Comparison of ENCODE assay signal across 8 mouse cellular contexts in the genomic region with DNA sequence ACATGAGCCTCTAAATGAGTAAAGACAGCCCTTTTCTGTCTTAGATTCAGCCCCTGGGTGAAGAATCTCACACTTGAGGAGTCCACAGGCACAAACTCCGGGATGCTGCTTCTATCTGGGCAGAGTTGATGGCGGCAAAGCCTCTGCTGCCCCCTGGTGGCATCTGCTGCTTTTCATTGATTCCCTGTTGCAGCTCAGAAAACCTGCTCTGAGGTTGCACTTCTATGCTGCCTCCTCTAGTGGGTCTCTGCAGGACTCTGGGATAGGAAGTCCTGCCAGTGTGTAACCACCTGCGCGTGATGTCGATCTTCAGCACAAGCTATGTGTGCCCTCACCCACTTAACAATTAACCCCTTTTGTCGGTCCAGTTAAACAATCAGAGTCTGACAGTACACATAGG. TPM values are rescaled to one million over a fixed set of nuclear protein-coding genes. Genes with fewer than 3 reads are reported as not detected.
DNase-seq lines count a peak whose midpoint lies in the region; ATAC-seq and TF ChIP-seq lines count a peak whose summit lies in the region.

No protein-coding gene starts in this region.

- 2% methylated on average over 6 of the region's 6 CpGs for WGBS in cerebellum, adult 2 months
- WGBS in lung, embryonic 15.5 days, result 3% methylated on average over 6 of the region's 6 CpGs
- WGBS in thymus, adult 2 months, result 1% methylated on average over 6 of the region's 6 CpGs

- peak; percentile 95 to 100 (median 96) for TF ChIP-seq CTCF in MEL (IDR thresholded peaks at IDR 0.05 in 2 of 3, conservative IDR thresholded peaks at IDR 0.05 in 1 of 3; ENCODE audit: control insufficient read depth in 1 of 3, insufficient read depth in 1 of 3, low read depth in 2 of 3, low read length in 3 of 3, poor library complexity in 1 of 3, severe bottlenecking in 1 of 3)
- TF ChIP-seq CTCF in cerebellum, adult 2 months (IDR thresholded peaks at IDR 0.05; ENCODE audit: borderline replicate concordance, insufficient read depth, low read depth, low read length), result peak; percentile 95
- peak; percentile 89 for TF ChIP-seq CTCF in thymus, adult 2 months (IDR thresholded peaks at IDR 0.05; ENCODE audit: borderline replicate concordance, control insufficient read depth, extremely low read depth, insufficient read depth, low read length, poor library complexity)

- H3K9ac ChIP-seq in MEL (ENCODE audit: control insufficient read depth, low read depth, low read length, poor library complexity, severe bottlenecking), result peak overlapping the region; percentile 53
- no peak overlapping the region for H3K9ac ChIP-seq in lung, embryonic 15.5 days

- H3K27ac ChIP-seq in MEL (ENCODE audit: control insufficient read depth, low read depth, low read length), result no peak overlapping the region
- H3K27ac ChIP-seq in cerebellum, adult 2 months (ENCODE audit: insufficient read depth, low read length), result no peak overlapping the region
- no peak overlapping the region for H3K27ac ChIP-seq in lung, embryonic 15.5 days
- no peak overlapping the region for H3K27ac ChIP-seq in thymus, adult 2 months (ENCODE audit: control insufficient read depth, insufficient read depth, low read length)

- H3K27me3 ChIP-seq in MEL (ENCODE audit: control insufficient read depth in 1 of 2, insufficient read depth in 2 of 2, low read length in 2 of 2), result no peaks in the 10 kb centered on the region
- H3K27me3 ChIP-seq in cerebellum, adult 2 months (ENCODE audit: control insufficient read depth, insufficient read depth, low read length), result no peaks in the 10 kb centered on the region
- H3K27me3 ChIP-seq in lung, embryonic 15.5 days, result no peaks in the 10 kb centered on the region
- H3K27me3 ChIP-seq in thymus, adult 2 months (ENCODE audit: control insufficient read depth, insufficient read depth, low read length), result no peaks in the 10 kb centered on the region

- peak; percentile 95 for DNase-seq in MEL (ENCODE audit: low read depth, low spot score)
- DNase-seq in cerebellum, adult 2 months, result peak; percentile 87 to 92
- DNase-seq in forelimb bud, embryonic 11.5 days (ENCODE audit: low read depth, low spot score), result peak; percentile 93
- DNase-seq in layer of hippocampus, adult 8-10 months (ENCODE audit: low spot score in 2 of 2), result peak; percentile 80 to 97
- peak; percentile 66 for DNase-seq in ovary, adult 18-20 months (ENCODE audit: low spot score)
- DNase-seq in thymus, adult 2 months, result peak; percentile 87

- no peaks in the 10 kb centered on the region for H3K9me3 ChIP-seq in MEL (replicated peaks; ENCODE audit: insufficient read depth, low read length)
- H3K9me3 ChIP-seq in lung, embryonic 15.5 days, result no peaks in the 10 kb centered on the region

- H3K79me2 ChIP-seq in MEL (ENCODE audit: control insufficient read depth, insufficient read depth, low read length, poor library complexity), result peaks cover 10% of the 10 kb centered on the region

- no peak overlapping the region for H3K4me2 ChIP-seq in lung, embryonic 15.5 days

- no peak for TF ChIP-seq EP300 in MEL (IDR thresholded peaks at IDR 0.05; ENCODE audit: low read depth in 1 of 2, low read length in 2 of 2)

- TF ChIP-seq POLR2A in MEL (IDR thresholded peaks at IDR 0.05; ENCODE audit: control insufficient read depth in 1 of 2, insufficient read depth in 1 of 2, low read depth in 1 of 2, low read length in 2 of 2, poor library complexity in 1 of 2), result no peak
- no peak for TF ChIP-seq POLR2A in cerebellum, adult 2 months (IDR thresholded peaks at IDR 0.05; ENCODE audit: borderline replicate concordance, insufficient read depth, low read length)
- no peak for TF ChIP-seq POLR2A in thymus, adult 2 months (IDR thresholded peaks at IDR 0.05; ENCODE audit: control insufficient read depth, extremely low read depth, insufficient read depth, low read length, poor library complexity)

- peak; percentile 89 to 90 for ATAC-seq in hematopoietic stem cell, adult 5-6 weeks (replicated peaks in 1 of 2; ENCODE audit: insufficient read depth in 1 of 2, low FRiP score in 2 of 2, low TSS enrichment in 1 of 2, low read depth in 1 of 2, poor library complexity in 2 of 2, severe bottlenecking in 2 of 2)
- peak; percentile 50; the same call in 1 of the 2 replicates for ATAC-seq in lung, embryonic 15.5 days (ENCODE audit: borderline replicate concordance, extremely low read depth, low FRiP score, low TSS enrichment)

- peaks cover 0 to 6% of the 10 kb centered on the region in 2 experiments; a peak in 2 of 4 replicates for H3K36me3 ChIP-seq in MEL (ENCODE audit: control insufficient read depth in 1 of 2, insufficient read depth in 2 of 2, low read length in 2 of 2)
- H3K36me3 ChIP-seq in lung, embryonic 15.5 days, result no peaks in the 10 kb centered on the region
- H3K36me3 ChIP-seq in thymus, adult 2 months (ENCODE audit: control insufficient read depth, insufficient read depth, low read length), result no peaks in the 10 kb centered on the region

- H3K4me1 ChIP-seq in MEL (ENCODE audit: control insufficient read depth in 1 of 2, insufficient read depth in 2 of 2, low read length in 2 of 2), result peaks cover 0 to 7% of the 10 kb centered on the region in 2 experiments; a peak in 2 of 4 replicates
- H3K4me1 ChIP-seq in cerebellum, adult 2 months (ENCODE audit: control insufficient read depth, insufficient read depth, low read length), result no peaks in the 10 kb centered on the region
- 0 out of 2 replicates have a peak, but pooled peaks cover 4% of the 10 kb centered on the region for H3K4me1 ChIP-seq in lung, embryonic 15.5 days
- no peaks in the 10 kb centered on the region for H3K4me1 ChIP-seq in thymus, adult 2 months (replicated peaks; ENCODE audit: control insufficient read depth, insufficient read depth, low read length)

- TF ChIP-seq RAD21 in MEL (IDR thresholded peaks at IDR 0.05; ENCODE audit: low read depth, low read length), result peak; percentile 100

- peak overlapping the region; percentile 28 to 44; a peak in 3 of 4 replicates for H3K4me3 ChIP-seq in MEL (ENCODE audit: control insufficient read depth in 1 of 2, insufficient read depth in 1 of 2, low read depth in 2 of 2, low read length in 2 of 2)
- no peak overlapping the region for H3K4me3 ChIP-seq in cerebellum, adult 2 months (replicated peaks; ENCODE audit: insufficient read depth, low read depth, low read length)
- no peak overlapping the region for H3K4me3 ChIP-seq in lung, embryonic 15.5 days
- H3K4me3 ChIP-seq in thymus, adult 2 months (ENCODE audit: control insufficient read depth, insufficient read depth, low read length), result no peak overlapping the region

TF ChIP-seq in MEL, 35 proteins besides CTCF, POLR2A, EP300 and RAD21 (continues in another document):
- TF ChIP-seq MXI1 (IDR thresholded peaks at IDR 0.05; ENCODE audit: low read depth, low read length) (no peak; the same call in 1 of the 2 replicates), HCFC1 (IDR thresholded peaks at IDR 0.05; ENCODE audit: low read depth, low read length) (peak; percentile 42; the same call in 1 of the 2 replicates), TAL1 (IDR thresholded peaks at IDR 0.05; ENCODE audit: low read length) (no peak), ZNF384 (IDR thresholded peaks at IDR 0.05; ENCODE audit: low read depth, low read length) (no peak), RCOR1 (IDR thresholded peaks at IDR 0.05; ENCODE audit: low read depth, low read length) (no peak), MYC (IDR thresholded peaks at IDR 0.05; ENCODE audit: low read depth, low read length) (no peak), ETS1 (IDR thresholded peaks at IDR 0.05; ENCODE audit: low read depth, low read length) (no peak), SIN3A (IDR thresholded peaks at IDR 0.05; ENCODE audit: low read length) (0 out of 2 replicates have a peak, but pooled peaks have one; percentile 23), POLR2AphosphoS5 (IDR thresholded peaks at IDR 0.05; ENCODE audit: borderline replicate concordance, low read depth, low read length) (no peak), TCF12 (IDR thresholded peaks at IDR 0.05; ENCODE audit: low read depth, low read length) (no peak)

RNA-seq across cellular contexts. Expression of a gene that starts 4.3 kb away (rescaled TPM):
- total RNA-seq in MEL (2012; rRNA removed), result 251 and 254 TPM in 2 replicates
- polyA plus RNA-seq in MEL (2012; ENCODE audit: insufficient read depth in 1 of 2, insufficient read length in 2 of 2, low read depth in 1 of 2, low replicate concordance in 2 of 2, missing spikeins in 1 of 2), result 100 to 1,000 TPM in 1 of 2 experiments, not detected in 1; 203 TPM
- 71.7 and 74.2 TPM in 2 replicates for polyA plus RNA-seq in cerebellum, adult 2 months (2012; rRNA removed)
- total RNA-seq in hematopoietic stem cell, adult 5-6 weeks (2017), result 255 and 303 TPM in 2 replicates
- 10 to 100 TPM; 72.5 to 88.1 (median 80.6) TPM for total RNA-seq in layer of hippocampus, adult 8-10 months (2022)
- 157 and 161 TPM in 2 replicates for polyA plus RNA-seq in lung, embryonic 15.5 days (2015; fragmentation: Nextera tagmentation; extraction: Ambion mirVana)
- 14.5 and 15.6 TPM in 2 replicates for polyA plus RNA-seq in thymus, adult 2 months (2012; rRNA removed)

RNA-seq across cellular contexts. Expression of a gene that starts 19.2 kb away (rescaled TPM):
- total RNA-seq in MEL (2012; rRNA removed), result 9.6 and 11.0 TPM in 2 replicates
- polyA plus RNA-seq in MEL (2012; ENCODE audit: insufficient read depth in 1 of 2, insufficient read length in 2 of 2, low read depth in 1 of 2, low replicate concordance in 2 of 2, missing spikeins in 1 of 2), result 10 to 100 TPM; 10.4 to 65.8 TPM
- polyA plus RNA-seq in cerebellum, adult 2 months (2012; rRNA removed), result 16.3 and 17.3 TPM in 2 replicates
- 12.8 and 13.1 TPM in 2 replicates for total RNA-seq in hematopoietic stem cell, adult 5-6 weeks (2017)
- 10 to 100 TPM; 20.8 to 31.5 (median 27.1) TPM for total RNA-seq in layer of hippocampus, adult 8-10 months (2022)
- 3.5 and 4.4 TPM in 2 replicates for polyA plus RNA-seq in lung, embryonic 15.5 days (2015; fragmentation: Nextera tagmentation; extraction: Ambion mirVana)
- polyA plus RNA-seq in thymus, adult 2 months (2012; rRNA removed), result 2.3 and 2.7 TPM in 2 replicates

RNA-seq across cellular contexts. Expression of a gene that starts 42.1 kb away (rescaled TPM):
- 9.2 and 10.7 TPM in 2 replicates for total RNA-seq in MEL (2012; rRNA removed)
- 1 to 10 TPM in 1 of 2 experiments, not detected in 1; 8.5 TPM for polyA plus RNA-seq in MEL (2012; ENCODE audit: insufficient read depth in 1 of 2, insufficient read length in 2 of 2, low read depth in 1 of 2, low replicate concordance in 2 of 2, missing spikeins in 1 of 2)
- polyA plus RNA-seq in cerebellum, adult 2 months (2012; rRNA removed), result 4.9 and 5.1 TPM in 2 replicates
- total RNA-seq in hematopoietic stem cell, adult 5-6 weeks (2017), result 12.8 and 18.1 TPM in 2 replicates
- total RNA-seq in layer of hippocampus, adult 8-10 months (2022), result 1 to 10 TPM; 1.1 to 1.5 (median 1.3) TPM
- polyA plus RNA-seq in lung, embryonic 15.5 days (2015; fragmentation: Nextera tagmentation; extraction: Ambion mirVana), result 34.9 and 36.4 TPM in 2 replicates
- polyA plus RNA-seq in thymus, adult 2 months (2012; rRNA removed), result 8.6 and 12.8 TPM in 2 replicates

RNA-seq across cellular contexts. Expression of a gene that starts 42.5 kb away (rescaled TPM):
- total RNA-seq in MEL (2012; rRNA removed), result 34.2 and 37.6 TPM in 2 replicates
- 10 to 100 TPM in 1 of 2 experiments, not detected in 1; 47.7 TPM for polyA plus RNA-seq in MEL (2012; ENCODE audit: insufficient read depth in 1 of 2, insufficient read length in 2 of 2, low read depth in 1 of 2, low replicate concordance in 2 of 2, missing spikeins in 1 of 2)
- 31.6 and 33.0 TPM in 2 replicates for polyA plus RNA-seq in cerebellum, adult 2 months (2012; rRNA removed)
- total RNA-seq in hematopoietic stem cell, adult 5-6 weeks (2017), result 60.4 and 71.4 TPM in 2 replicates
- 10 to 100 TPM; 27.4 to 33.7 (median 29.9) TPM for total RNA-seq in layer of hippocampus, adult 8-10 months (2022)
- polyA plus RNA-seq in lung, embryonic 15.5 days (2015; fragmentation: Nextera tagmentation; extraction: Ambion mirVana), result 53.6 and 55.6 TPM in 2 replicates
- 51.4 and 61.3 TPM in 2 replicates for polyA plus RNA-seq in thymus, adult 2 months (2012; rRNA removed)

Comparison
In these comparisons a context has a peak if more than half of its experiments do, and no peak if none do; other contexts are left out.
1. H3K4me3 ChIP-seq: peak in MEL (2 of 2); none in cerebellum, adult 2 months (single experiment), lung, embryonic 15.5 days (single experiment) and thymus, adult 2 months (single experiment).
2. Peak in every context shown above with its lines, with median percentiles within 50 percentile points of each other: DNase-seq and CTCF ChIP-seq.